Mouse (Mus musculus) kidney, postnatal 14 days (tissue): ENCODE measurements at regions not wholly inside any gene's neighbourhood (a gene's known extent, or its start where the extent isn't known, plus 50 kb on each side); places are given as distances from the start of the nearest gene placed in this dataset.

Experiments used
- DNase-seq: peaks from one replicate; pipeline ENCODE4 v3.0.0; 2022; ENCODE audit warnings: mixed read lengths

DNA sequence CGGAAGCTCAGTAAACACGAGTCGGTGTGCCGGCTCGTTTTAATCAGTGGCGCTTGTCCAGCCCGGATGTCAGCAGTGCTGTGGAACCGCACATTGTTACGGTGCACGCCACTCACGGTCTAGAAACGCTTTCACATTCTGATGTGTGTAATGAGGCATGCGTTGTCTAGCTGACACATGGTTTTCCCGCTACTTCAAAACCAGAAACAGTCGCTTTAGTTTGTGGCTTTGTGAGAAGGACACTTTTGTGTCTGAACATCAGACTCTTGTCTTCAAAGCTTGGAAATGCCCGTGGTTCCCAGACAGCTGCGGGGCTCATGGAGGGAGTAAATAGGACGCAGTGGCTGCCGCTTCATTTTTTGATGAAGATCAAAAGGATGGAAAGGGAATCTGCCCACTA is 77.0 kb upstream of the Lgr5 start:
- no peak for DNase-seq

DNA sequence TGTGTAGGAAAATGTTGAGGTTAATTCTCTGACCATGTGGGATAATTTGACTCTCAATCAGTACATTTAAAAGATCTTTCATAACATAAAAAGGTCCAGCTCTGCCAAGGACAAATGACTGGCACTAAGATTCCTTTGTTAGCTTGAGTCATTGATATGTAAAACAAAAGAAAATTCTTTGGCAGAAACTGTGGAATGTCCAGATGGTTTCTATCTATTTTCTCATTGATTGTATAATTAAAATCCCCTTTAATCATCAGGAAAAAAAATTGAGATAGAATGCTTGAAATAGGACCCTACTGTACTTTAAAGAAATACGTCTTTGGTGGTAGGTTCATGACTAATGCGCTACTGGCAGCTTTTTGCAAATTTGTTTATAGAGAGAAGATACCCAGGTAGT is 89.1 kb upstream of the Lgr5 start:
- no peak for DNase-seq

DNA sequence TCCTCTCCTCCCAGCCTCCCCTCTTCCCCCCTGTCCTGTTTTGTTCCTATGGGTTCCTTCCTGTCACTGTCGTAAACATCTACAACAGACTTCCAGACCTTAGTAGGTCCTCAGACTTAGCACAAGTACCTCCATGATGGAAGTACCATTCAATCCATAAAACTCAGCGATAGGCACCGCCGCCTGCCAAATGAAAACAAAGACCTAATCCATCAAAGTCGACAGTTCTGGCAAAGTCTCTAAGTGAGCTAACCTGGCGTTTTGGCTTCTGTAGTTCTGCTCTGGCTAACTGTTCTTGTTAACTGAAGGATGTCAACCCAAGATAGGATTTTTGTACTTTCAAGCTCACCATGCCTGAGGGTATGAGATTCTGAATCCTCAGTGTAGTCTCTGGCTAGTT is 93.5 kb upstream of the Lgr5 start:
- DNase-seq, result no peak

DNA sequence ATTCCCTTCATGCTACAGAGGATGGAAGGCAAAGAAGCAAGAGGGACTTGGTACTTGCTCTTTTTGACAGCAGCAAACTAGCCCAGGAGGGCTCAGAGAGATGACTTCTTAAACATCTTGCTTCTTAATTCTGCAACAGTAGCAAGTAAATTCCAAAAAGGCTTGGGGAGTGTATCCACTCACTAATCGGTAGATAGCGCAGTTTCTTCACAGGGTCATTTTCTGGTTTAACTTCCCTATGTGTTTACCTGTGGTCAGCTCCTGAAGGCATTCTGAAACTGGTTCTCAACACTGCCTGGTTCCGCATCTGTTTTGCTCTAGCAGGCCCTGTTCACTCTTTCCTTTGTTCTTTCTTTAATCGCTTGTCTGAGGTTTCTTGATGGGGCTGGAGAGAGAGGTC is 104.4 kb upstream of the Lgr5 start:
- DNase-seq, result no peak

DNA sequence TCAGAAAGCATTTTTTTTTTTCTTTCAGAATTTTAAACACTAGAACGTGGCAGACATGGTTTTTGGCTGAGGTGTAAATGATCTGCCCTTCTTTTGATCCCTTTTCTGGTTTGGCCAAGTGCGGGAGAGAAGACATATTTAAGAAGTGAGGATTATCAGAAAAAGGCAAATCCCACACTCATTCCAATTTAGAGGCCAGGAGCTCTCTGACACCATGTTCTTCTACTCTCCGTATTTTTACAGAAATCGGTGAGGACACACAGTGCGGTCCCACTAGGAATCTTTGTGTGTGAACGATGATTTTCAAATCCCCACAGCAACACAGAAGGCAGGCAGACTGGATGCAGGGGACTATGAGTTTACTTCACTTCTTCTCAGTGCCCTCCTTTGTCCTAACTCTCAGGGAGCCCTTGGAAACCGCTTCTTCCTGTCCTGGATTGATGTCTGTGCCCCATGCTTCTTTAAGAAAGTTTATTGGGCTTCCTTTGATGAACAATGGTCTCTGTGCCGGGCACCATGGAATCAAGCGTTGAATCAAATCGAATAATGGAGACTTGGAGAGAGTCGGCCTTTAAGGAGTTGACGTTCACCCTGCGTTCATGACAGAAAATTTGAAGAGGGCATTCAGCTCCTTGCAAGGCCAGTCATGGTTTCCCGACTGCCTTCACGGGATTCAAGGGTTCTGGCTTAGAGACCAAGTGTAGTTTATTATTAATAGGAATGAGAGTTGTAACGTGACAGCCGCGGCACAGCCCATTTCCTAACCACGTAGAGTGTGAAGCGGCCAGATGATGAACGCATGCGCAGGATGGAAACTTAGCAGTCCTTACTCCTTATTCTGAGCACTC is 106.6 kb upstream of the Lgr5 start:
- no peak for DNase-seq

DNA sequence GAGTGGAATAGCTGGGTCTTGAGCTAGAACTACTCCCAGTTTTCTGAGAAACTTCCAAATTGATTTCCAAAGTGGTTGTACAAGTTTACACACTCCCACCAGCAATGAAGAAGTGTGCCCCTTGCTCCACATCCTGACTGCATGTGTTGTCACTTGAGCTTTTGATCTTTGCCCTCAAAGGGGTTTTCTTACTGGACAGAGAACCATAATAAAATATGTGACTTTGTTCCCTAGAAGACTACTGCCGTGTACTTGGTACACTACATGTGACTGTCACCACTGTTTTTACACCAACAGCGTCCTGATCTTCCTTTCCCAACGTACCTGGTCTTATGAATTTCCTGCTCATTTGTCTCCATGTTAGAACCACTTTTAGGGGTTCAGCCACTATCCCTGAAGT is 114.3 kb upstream of the Tspan8 start:
- no peak for DNase-seq

DNA sequence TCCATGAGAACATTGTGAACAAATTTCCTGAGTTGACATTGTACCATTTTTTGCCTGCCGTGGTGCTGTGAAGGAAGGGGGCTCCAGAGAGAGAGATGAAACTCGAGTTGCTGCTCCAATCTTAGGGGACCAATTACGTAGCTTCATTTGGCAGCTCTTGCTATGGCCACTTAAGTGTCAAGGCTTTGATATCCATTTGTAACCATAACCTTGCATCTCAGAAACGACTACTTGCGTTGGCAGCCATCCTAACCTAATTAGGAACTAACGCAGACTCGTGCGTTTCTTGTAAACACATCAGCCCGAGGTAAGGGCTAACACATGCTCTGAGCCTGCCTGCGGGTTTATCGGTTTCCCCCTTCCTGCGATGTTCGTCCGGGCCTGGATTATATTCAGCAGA is 108.0 kb upstream of the Tspan8 start:
- no peak for DNase-seq

DNA sequence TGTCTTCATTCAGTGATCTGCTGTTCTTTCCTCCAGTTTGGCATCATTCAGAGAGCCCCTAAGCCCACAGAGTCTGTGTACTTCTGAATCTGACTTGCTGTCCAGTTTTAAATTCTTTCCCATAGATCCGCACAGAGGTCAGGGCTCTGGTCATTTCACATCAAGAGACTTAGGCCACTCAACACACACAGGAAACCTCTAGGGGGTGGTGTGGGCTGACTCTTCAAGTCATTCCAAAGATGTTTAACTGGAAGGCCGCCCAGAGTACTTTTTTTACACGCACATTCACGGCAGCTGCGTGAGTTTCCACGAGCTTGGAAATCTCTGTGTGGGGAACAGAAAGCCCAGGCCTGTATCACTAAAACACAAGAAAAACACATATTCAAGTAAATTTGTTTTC is 102.7 kb upstream of the Tspan8 start:
- DNase-seq, result peak; percentile 61

DNA sequence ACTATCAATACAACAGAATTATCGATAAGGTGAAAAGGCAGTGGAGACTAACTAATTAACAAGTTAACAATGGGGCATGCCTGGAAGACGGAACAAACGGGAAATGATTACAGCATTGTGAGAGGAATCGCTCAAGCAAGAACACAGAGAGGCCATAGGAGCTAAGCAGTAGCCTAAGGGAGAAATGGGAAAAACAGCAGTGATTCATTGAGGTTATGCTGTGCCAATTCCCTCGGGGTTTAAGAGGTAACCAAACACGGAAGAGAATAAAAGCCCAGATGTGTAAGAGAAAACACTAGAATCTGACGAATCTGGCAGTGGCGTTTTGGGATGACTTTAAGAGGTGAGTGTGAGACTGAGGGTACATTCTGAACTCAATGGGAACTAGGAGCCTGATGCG is 100.5 kb upstream of the Tspan8 start:
- DNase-seq, result no peak

DNA sequence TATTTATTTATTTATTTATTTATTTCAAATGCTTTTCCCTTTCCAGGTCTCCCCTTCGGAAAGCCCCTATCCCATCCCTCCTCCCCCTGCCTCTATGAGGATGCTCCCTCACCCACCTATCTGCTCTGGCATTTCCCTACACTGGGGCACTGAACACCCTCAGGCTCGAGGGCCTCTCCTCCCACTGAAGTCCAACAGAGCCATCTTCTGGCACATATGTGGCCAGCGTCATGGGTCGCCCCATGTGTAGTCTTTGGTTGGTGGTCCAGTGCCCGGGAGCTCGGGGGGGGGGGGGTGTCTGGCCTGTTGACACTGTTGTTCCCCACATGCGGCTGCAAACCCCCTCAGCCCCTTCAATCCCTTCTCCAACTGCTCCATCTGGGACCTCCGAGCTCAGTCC is 99.6 kb upstream of the Tspan8 start:
- no peak for DNase-seq

DNA sequence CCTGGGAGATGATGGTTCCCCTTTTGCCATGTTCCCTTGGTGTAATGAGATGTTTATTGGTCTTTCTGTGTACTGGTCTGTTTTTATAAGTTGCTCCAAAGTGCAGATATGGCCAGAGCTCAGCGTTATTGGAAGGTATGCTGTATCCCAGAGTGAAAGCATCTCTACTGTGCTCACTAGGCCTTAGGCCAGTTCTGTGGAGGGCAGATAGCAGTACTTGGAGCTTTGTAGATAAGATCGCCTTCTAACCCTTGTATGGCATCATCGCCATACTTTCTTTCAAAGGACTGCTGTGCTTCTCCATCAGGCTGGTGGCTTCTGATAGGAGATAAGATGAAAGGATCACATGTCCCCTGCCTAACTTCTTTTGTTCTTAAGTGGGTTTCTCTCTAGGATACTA is 94.0 kb upstream of the Tspan8 start:
- no peak for DNase-seq

DNA sequence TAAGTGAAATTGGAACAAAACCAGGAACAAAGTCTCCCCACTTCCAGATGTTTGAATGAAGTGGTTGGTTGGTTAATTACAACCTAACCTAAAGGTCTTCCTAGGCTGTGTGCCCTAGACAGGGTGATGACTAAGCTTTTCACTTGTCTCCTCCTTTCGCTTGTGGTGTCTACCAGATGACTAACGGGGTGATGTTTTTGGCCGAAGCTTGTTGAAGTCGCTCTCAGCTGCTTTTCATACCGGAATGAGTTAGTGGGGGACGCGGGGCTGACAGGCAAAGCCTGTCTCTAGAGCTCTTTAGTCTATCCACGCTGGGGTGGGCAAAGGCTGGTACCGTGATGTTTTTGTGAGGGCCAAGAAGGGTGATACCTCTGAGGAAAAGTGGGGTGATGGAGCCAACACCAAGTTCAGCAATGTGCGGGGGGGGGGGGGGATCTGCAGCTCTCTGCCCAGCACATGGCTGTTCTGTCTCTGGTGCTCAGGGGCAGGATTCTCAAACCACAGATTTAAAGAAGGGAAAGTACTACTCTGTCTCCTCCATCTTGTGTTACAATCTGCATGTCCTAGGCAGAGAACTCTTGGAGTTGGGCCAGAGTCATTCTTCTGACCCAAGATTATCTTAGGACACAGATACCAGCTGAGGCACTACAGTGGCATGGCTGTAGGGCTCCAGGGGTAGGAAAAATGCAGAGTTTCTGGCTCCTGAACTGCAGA is 73.8 kb upstream of the Tspan8 start:
- DNase-seq, result no peak

DNA sequence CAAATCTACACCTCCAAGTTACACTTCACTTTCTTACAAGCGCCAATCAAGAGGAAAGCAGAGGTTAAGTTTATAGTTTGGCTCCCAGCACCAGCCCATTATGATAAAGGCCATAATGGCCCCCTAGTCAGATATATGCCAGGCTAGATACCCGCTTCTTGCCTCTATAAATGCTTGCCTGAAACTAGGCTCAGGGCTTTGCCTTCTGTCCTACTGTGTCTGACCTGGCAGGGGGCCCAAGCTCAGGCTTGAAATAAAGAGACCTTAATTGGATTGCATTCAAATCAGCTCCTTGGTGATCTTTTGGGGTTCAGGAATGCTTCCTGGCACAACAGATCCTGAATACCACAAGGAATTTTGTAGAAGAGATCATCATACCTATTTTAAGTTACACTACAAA is 66.8 kb upstream of the Tspan8 start:
- DNase-seq, result no peak

DNA sequence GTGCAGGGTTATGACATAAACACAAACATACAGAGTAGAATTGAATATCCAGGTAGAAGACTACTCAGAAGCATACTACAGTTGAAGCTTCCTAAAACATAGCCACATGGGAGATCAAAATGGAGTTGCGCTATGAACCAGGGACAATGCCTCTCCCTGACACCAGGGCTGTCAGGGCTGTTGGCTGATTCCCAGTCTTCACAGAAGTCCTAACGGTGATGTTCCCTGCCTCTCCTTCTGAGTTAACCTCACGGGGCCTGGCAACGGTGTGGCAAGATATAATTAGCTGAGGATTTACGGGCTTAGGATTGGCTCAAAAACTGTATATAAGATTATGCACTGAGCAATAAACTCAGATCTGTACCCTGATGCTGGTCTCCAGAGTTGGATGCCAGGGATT is 66.4 kb upstream of the Tspan8 start:
- no peak for DNase-seq

DNA sequence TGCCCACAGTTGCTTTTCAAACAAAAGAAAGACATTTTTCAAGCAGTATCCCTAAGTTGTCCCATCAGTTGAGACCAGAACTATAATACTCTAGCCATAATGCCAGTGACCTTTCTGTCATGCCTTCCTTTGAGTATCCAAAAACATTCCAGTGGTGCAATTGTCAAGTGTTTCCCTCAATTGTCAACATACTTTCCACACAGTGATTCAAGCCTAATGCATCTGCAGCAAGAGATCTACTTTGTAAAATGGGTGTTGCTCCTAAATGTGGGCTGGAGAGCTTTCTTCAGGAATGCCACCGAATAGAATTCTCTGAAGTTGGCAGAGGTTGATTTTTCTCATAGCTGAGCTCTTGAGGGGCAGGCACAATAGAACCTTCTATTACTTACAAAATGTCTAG is 58.0 kb upstream of the Tspan8 start:
- DNase-seq, result no peak
